Mouse (Mus musculus): Measurements from ENCODE around the gene Prps2.
"Not testable (repeated sequence)": the region's sequence is repeated elsewhere in the genome, so short reads cannot be mapped to it uniquely, and the experiment has no call there.

Prps2 gene

GRCm38 (mm10) chrX:167329620-167330019 lies 52.9 kb downstream of the Prps2 start:
- in situ Hi-C loops (cut with MboI; ENCODE audit: low pct_unique_long_range_greater_than_20kb in 1 of 2, low sequenced_read_pairs in 2 of 2, unreplicated experiment in 1 of 2) = no loop called here

GRCm38 (mm10) chrX:167329098-167329497 lies 53.5 kb downstream of the Prps2 start:
- in situ Hi-C loops (cut with MboI; ENCODE audit: low pct_unique_long_range_greater_than_20kb in 1 of 2, low sequenced_read_pairs in 2 of 2, unreplicated experiment in 1 of 2) = no loop called here

- in situ Hi-C loops (cut with MboI; ENCODE audit: low pct_unique_long_range_greater_than_20kb in 1 of 2, low sequenced_read_pairs in 2 of 2, unreplicated experiment in 1 of 2) = no loop called here
These were observed 54.0 kb downstream of the Prps2 start for GRCm38 (mm10) chrX:167328519-167328918.

GRCm38 (mm10) chrX:167323742-167324141 lies 58.8 kb downstream of the Prps2 start:
- in situ Hi-C loops (cut with MboI; ENCODE audit: low pct_unique_long_range_greater_than_20kb in 1 of 2, low sequenced_read_pairs in 2 of 2, unreplicated experiment in 1 of 2) = no loop called here

GRCm38 (mm10) chrX:167321233-167321806 lies 61.2 kb downstream of the Prps2 start:
- in situ Hi-C loops (cut with MboI; ENCODE audit: low pct_unique_long_range_greater_than_20kb in 1 of 2, low sequenced_read_pairs in 2 of 2, unreplicated experiment in 1 of 2) = no loop called here

GRCm38 (mm10) chrX:167318819-167319396 lies 63.6 kb downstream of the Prps2 start:
- in situ Hi-C loops (cut with MboI; ENCODE audit: low pct_unique_long_range_greater_than_20kb in 1 of 2, low sequenced_read_pairs in 2 of 2, unreplicated experiment in 1 of 2) = no loop called here

GRCm38 (mm10) chrX:167315766-167316165 lies 66.8 kb downstream of the Prps2 start:
- in situ Hi-C loops (cut with MboI; ENCODE audit: low pct_unique_long_range_greater_than_20kb in 1 of 2, low sequenced_read_pairs in 2 of 2, unreplicated experiment in 1 of 2) = no loop called here

- in situ Hi-C loops (cut with MboI; ENCODE audit: low pct_unique_long_range_greater_than_20kb in 1 of 2, low sequenced_read_pairs in 2 of 2, unreplicated experiment in 1 of 2) = no loop called here
These were observed 67.3 kb downstream of the Prps2 start for GRCm38 (mm10) chrX:167315093-167315726.

- in situ Hi-C loops (cut with MboI; ENCODE audit: low pct_unique_long_range_greater_than_20kb in 1 of 2, low sequenced_read_pairs in 2 of 2, unreplicated experiment in 1 of 2) = not testable (repeated sequence)
These were observed 80.5 kb downstream of the Prps2 start for GRCm38 (mm10) chrX:167302061-167302460.

Data from mouse embryonic stem cell (cell line).